Mouse (Mus musculus) kidney, adult 8-10 months (tissue): ENCODE measurements around the gene Olfr201.
"Not testable (repeated sequence)": the region's sequence is repeated elsewhere in the genome, so short reads cannot be mapped to it uniquely, and the experiment has no call there.

Source experiments
- DNase-seq, 2 experiments: peaks; one replicate each; pipeline ENCODE4 v3.0.0; 2022

Olfr201 gene

DNA sequence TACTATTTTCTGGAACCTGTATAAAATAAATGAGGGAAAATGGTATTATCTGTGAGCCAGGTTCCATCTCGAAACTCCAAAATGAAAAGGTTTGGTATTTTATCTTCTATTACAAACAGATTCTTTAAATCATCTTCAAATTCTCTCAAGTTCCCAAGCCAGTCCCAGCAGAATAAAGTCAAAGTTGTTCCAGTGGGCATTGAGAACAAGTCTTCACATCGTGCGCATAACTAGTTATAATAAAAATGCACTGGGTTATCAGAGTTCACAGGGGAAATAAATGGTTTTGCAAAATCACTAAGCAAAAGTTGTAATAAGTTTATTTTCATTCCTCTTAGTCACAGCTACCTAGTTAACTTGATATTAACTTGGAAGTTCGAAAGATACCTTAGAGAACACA, at the start of gene Olfr201:
Olfr201 (minus strand) TSS at position 101 of the 400 bp plus-strand sequence.
- DNase-seq: not testable (repeated sequence)

DNA sequence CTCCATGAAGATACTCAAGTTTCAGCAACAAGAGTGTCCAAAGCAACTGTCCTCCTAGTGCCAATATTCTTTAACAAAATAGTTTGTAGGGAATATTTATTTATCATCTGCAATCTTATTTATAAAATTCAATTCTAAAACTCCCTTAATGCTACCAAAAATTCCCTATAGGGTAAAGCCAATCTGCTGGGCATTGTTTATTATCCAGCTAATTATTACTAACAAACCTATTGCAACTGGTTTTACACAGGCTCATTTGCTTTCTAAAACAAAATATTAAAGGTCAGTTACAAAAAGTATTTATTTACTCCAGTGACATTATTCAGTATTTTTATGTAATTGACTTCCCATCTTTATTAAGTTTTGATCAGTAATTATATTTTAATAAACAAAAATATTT, 45.7 kb upstream of the Olfr201 start, which contains the start of gene Olfr204:
Olfr204 (minus strand) TSS at position 101 of the 400 bp plus-strand sequence.
- no peak for DNase-seq

DNA sequence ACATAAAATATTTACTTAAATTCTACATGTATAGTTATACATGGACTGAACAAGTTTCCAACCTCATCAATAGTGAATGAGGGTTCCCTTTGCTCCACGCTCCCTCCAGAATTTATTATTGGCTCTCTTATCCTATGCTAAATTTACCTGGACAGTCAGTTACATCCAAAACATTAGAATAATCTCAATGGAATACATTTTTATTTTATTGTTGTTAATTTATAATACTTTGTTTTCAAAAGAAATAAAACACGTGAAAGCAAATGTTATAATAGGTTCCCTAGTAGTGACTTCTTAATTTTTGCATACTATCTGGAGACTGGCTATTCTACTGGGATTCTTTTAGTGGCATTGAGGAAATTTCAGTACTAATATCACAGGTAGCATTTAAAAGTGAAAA, 26.1 kb upstream of the Olfr201 start, which contains the start of gene Olfr203:
Olfr203 (plus strand) TSS at position 301 of the 400 bp plus-strand sequence.
- no peak for DNase-seq

DNA sequence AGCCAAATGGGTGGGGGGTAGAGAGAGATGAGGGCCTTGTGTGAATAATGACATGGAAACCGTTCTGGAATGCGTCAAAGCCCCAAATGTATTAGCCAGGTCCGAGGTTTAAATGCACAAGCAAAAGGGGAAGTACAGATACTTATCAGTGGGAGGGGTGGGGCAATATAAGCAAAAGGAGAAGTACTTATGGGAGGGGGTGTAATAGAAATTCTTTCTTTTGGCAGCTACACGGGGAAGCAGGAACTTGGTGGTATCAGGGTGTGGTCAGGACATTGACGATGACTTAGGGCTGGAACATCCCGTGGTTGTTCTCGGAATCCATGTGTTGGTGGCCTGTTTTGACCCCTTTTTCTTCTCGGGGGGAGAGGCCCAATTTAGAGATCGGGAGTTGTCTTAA, 15.1 kb upstream of the Olfr201 start:
- not testable (repeated sequence) for DNase-seq

DNA sequence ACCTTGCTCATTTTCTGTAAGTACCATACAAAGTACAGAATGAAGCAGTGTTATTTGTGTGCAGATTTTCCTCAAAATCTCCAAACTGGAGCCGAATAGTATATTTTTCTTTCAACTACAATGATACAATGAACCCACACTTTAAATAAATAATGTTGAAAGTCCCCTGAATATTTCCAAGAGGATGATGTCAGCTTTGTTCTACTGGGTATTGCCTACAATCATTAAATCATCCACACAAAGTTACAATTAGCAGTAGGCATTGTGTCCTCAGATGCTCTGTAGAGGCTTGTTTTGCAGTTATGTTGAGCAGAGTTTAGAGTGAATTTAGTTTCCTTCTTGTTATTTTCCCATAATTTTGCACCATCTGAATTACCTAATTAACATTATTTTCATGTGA, 14.3 kb upstream of the Olfr201 start, which contains the start of gene Olfr202:
Olfr202 (minus strand) TSS at position 101 of the 400 bp plus-strand sequence.
- no peak for DNase-seq

DNA sequence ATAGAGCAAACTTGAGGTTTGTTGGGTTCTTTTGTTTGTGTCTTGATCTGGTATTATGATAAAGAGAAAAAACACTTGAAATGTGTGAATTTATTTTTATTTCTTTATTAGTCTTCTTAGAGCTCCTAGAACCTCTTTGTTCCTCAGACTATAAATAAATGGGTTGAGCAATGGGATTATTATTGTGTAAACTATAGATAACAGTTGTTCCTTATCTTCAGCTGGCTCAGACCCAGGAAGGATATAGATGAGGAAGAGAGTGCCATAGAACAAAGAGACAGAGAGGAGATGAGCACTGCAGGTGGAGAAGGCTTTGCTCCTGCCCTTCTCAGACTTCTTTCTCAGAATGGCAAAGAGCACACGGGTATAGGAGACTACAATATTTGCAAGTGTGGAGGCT, 11.0 kb upstream of the Olfr201 start:
- DNase-seq: no peak

DNA sequence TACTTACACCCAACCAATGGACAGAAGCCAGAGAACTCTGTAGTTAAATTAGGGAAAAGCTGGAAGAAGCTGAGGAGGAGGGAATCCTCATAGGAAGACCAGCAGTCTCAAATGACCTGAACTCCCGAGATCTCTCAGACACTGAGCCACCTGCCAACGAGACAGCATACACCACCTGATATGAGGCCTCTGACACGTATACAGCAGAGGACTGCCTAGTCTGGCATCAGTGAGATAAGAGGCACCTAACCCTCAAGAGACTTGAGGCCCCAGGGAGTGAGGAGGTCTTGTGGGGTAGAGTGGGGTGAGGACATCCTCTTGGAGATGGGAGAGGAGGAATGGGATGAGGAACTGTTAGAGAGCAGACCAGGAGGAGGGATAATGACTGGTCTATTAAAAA, 8.1 kb upstream of the Olfr201 start:
- DNase-seq: no peak

DNA sequence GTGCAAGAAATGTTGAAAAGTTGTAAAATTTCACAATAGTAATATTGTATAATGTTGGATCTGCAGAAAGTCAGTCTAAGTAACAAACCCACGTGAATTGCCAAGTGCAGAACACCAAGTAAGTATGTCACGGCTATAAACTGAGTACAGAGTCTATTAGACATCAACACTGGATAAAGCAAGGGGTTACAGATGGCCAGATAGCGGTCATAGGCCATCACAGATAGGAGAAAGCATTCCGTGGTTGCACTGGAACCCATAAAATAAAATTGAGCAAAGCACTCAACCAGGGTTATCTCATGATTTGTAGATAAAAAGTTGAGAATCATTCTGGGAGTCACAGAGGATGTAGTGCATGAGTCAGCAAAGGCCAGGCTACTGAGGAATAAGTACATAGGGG, 3.3 kb downstream of the Olfr201 start:
- DNase-seq: not testable (repeated sequence)

DNA sequence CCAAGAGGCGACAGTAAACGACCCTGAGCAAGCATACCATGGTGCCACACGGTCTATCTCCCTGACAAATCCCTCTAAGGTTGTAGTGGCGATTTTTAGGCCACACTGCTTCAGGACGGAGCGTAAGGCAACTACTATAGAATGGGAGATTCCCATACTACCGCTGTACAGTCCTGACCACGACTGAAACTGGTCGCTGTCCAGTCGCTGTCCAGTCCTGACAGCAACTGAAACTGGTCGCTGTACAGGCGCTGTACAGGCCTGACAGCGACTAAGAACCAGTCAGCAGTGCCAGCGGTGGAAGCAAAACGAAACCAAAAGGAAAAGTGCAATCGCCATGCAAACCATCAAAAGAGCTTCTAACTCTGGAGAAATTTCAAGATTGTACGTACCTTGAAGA, 22.7 kb downstream of the Olfr201 start:
- no peak for DNase-seq

DNA sequence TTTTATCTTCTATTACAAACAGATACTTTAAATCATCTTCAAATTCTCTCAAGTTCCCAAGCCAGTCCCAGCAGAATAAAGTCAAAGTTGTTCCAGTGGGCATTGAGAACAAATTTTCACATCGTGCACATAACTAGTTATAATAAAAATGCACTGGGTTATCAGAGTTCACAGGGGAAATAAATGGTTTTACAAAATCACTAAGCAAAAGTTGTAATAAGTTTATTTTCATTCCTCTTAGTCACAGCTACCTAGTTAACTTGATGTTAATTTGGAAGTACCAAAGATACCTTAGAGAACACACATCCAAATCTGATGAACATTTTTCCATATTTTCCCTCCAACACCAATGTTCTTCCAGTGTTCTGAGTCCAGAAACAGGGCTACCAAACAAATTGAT, 52.8 kb downstream of the Olfr201 start, which contains the start of gene Olfr199:
Olfr199 (minus strand) TSS at position 101 of the 400 bp plus-strand sequence.
- DNase-seq: not testable (repeated sequence)

DNA sequence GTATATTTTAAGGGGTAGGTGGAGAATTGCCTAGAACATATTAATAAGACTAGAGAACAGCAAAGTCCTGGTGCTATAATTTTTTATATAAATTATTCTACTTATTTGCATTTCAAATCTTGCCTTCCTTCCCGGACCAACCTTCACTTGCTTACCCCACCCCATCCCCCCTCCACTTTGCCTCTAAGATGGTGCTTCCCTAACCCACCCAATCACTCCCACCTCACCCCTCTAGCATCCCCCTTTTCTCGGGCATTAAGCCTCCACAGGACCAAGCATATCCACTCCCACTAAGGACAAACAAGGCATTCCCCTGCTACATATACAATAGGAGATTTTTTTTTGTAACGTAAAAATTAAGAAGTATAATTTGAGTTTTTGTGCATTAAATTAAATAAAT, 54.6 kb downstream of the Olfr201 start:
- not testable (repeated sequence) for DNase-seq
